Mouse (Mus musculus) liver, embryonic 14.5 days (tissue): ENCODE data around the gene Mapk3. TPM values are rescaled to one million over a fixed set of nuclear protein-coding genes. Genes with fewer than 3 reads are reported as not detected.

Experiments used
- ATAC-seq: fragments of 200-750 bp; cut with Nextera tagmentation; 2 replicates; pipeline ENCODE4 v1.8.0; 2017; ENCODE audit warnings: moderate number of reproducible peaks, mild to moderate bottlenecking, moderate library complexity; ENCODE audit not compliant: insufficient read depth
- DNase-seq, 3 experiments: peaks; one replicate each; pipeline ENCODE4 v3.0.0-alpha.2; 2012 to 2013; ENCODE audit warnings: low read depth in 3 of 3, low spot score in 3 of 3
- H3K27ac ChIP-seq: fragments of 300-500 bp; sonication (generic); 2 replicates; pipeline ENCODE4 v1.5.1; 2014; ENCODE audit warnings: moderate library complexity, mild to moderate bottlenecking, control low read depth, inconsistent platforms
- H3K27me3 ChIP-seq: fragments of 300-500 bp; sonication (generic); 2 replicates; pipeline ENCODE4 v1.6.1; 2014; ENCODE audit warnings: mild to moderate bottlenecking, low read length, moderate library complexity; ENCODE audit not compliant: control insufficient read depth, insufficient read depth
- H3K36me3 ChIP-seq: fragments of 300-500 bp; sonication (generic); replicated peaks from 2 replicates; pipeline ENCODE4 v1.6.1; 2014; ENCODE audit warnings: low read depth; ENCODE audit not compliant: control insufficient read depth, insufficient read depth
- H3K4me1 ChIP-seq, 2 experiments: fragments of 200-500 bp in 1 of 2; fragments of 300-500 bp in 1 of 2; sonication (generic) in 1 of 2; replicated peaks; 2 replicates each; pipeline ENCODE4 v1.6.1; 2012 to 2014; ENCODE audit warnings: antibody characterized with exemption in 1 of 2, inconsistent platforms in 1 of 2, low read length in 1 of 2; ENCODE audit not compliant: control insufficient read depth in 2 of 2, insufficient read depth in 2 of 2
- H3K4me2 ChIP-seq: fragments of 300-500 bp; sonication (generic); 2 replicates; pipeline ENCODE4 v1.6.1; 2014; ENCODE audit warnings: low read depth, mild to moderate bottlenecking, control low read depth, moderate library complexity
- H3K4me3 ChIP-seq, 2 experiments: fragments of 200-500 bp in 1 of 2; fragments of 300-500 bp in 1 of 2; sonication (generic) in 1 of 2; 2 replicates each; pipeline ENCODE4 v1.5.1; 2012 to 2014; ENCODE audit warnings: low read depth in 2 of 2, low read length in 2 of 2, mild to moderate bottlenecking in 2 of 2, control low read depth in 1 of 2, inconsistent platforms in 1 of 2, moderate library complexity in 1 of 2; ENCODE audit not compliant: insufficient read depth in 1 of 2
- H3K9ac ChIP-seq: fragments of 300-500 bp; sonication (generic); replicated peaks from 2 replicates; pipeline ENCODE4 v1.6.1; 2014; ENCODE audit warnings: mild to moderate bottlenecking, control low read depth, moderate library complexity
- H3K9me3 ChIP-seq: fragments of 300-500 bp; sonication (generic); 2 replicates; pipeline ENCODE4 v1.6.1; 2016; ENCODE audit warnings: low read length, mixed read lengths; ENCODE audit not compliant: control insufficient read depth
- CTCF ChIP-seq: IDR thresholded peaks from 2 replicates; pipeline ENCODE4 v1.5.1; 2016; ENCODE audit warnings: antibody characterized with exemption, low read depth, control low read depth
- EP300 ChIP-seq: IDR thresholded peaks from 2 replicates; pipeline ENCODE4 v1.6.1; 2016; ENCODE audit warnings: antibody characterized with exemption, low read depth
- WGBS: fragments of 180-500 bp; shearing (Covaris S2); extraction: QIAGEN DNeasy Blood & Tissue Kit; methylation state at CpG from one replicate; pipeline ENCODE4 v1.1.7; 2014; ENCODE audit not compliant: insufficient replicate concordance; 5-methylcytosine and 5-hydroxymethylcytosine counted together
- polyA plus RNA-seq, 2 experiments: library from polyadenylated mRNA; depleted of rRNA in 1 of 2; stranded (reverse) in 1 of 2; unstranded in 1 of 2; fragments of >200 nt; fragmentation: Nextera tagmentation in 1 of 2; extraction: Ambion mirVana in 1 of 2; gene quantifications; 2 replicates each; pipeline versions ENCODE4 v1.2.1 to v1.2.3; 2012 to 2014

Mapk3 gene
- polyA plus RNA-seq, 2 experiments: 14.4 to 35.9 TPM

GRCm38 (mm10) chr7:126780971-126781635, 21.7 kb downstream of the Mapk3 start, which contains the start of gene Tbx6:
TSS of gene Tbx6 (plus strand) at chr7:126781483.
- peak within 1 kb of the TSS; percentile 48 to 50 for H3K4me3 ChIP-seq
- DNase-seq: no peak
- H3K9me3 ChIP-seq: no peaks in the 10 kb centered on the region
- no peak for ATAC-seq
- no peak for TF ChIP-seq CTCF
- TF ChIP-seq EP300: no peak
- H3K4me1 ChIP-seq: peaks cover 7 to 15% of the 10 kb centered on the region in 2 experiments
- 18% methylated on average over 22 of the region's 22 CpGs for WGBS
- H3K27ac ChIP-seq: no peak within 1 kb of the TSS; the same call in 1 of the 2 replicates
- peak within 1 kb of the TSS; percentile 70 for H3K4me2 ChIP-seq
- H3K36me3 ChIP-seq: peaks cover 21% of the 10 kb centered on the region
- H3K27me3 ChIP-seq: no peaks in the 10 kb centered on the region
- H3K9ac ChIP-seq: peak within 1 kb of the TSS; percentile 36

- WGBS: 61% methylated on average over 11 of the region's 11 CpGs
- Histone ChIP-seq H3K4me3 (no peak overlapping the region), H3K27me3 (no peaks in the 10 kb centered on the region), H3K4me2 (no peak overlapping the region), H3K36me3 (peaks cover 28% of the 10 kb centered on the region), H3K9me3 (no peaks in the 10 kb centered on the region), H3K9ac (no peak overlapping the region), H3K4me1 (peaks cover 7 to 10% of the 10 kb centered on the region in 2 experiments), H3K27ac (no peak overlapping the region)
- no peak for ATAC-seq
- TF ChIP-seq EP300 (no peak), CTCF (no peak)
- no peak for DNase-seq
These were observed 22.4 kb downstream of the Mapk3 start for GRCm38 (mm10) chr7:126781661-126782370.

GRCm38 (mm10) chr7:126782693-126783092, 23.3 kb downstream of the Mapk3 start:
- WGBS: 72% methylated on average over 13 of the region's 13 CpGs
- H3K9me3 ChIP-seq: no peaks in the 10 kb centered on the region
- H3K4me2 ChIP-seq: no peak overlapping the region
- TF ChIP-seq EP300 (no peak), CTCF (no peak)
- no peaks in the 10 kb centered on the region for H3K27me3 ChIP-seq
- H3K4me3 ChIP-seq: no peak overlapping the region
- H3K27ac ChIP-seq: no peak overlapping the region
- peaks cover 36% of the 10 kb centered on the region for H3K36me3 ChIP-seq
- H3K4me1 ChIP-seq: peaks cover 7% of the 10 kb centered on the region in 2 experiments
- DNase-seq (no peak), ATAC-seq (no peak)
- H3K9ac ChIP-seq: no peak overlapping the region

GRCm38 (mm10) chr7:126784469-126784868, 25.1 kb downstream of the Mapk3 start:
- Histone ChIP-seq H3K4me2 (no peak overlapping the region), H3K4me1 (peaks cover 7% of the 10 kb centered on the region in 2 experiments), H3K9me3 (no peaks in the 10 kb centered on the region), H3K27ac (no peak overlapping the region), H3K9ac (no peak overlapping the region), H3K4me3 (no peak overlapping the region), H3K27me3 (no peaks in the 10 kb centered on the region), H3K36me3 (peaks cover 38% of the 10 kb centered on the region)
- no peak for DNase-seq
- 74% methylated on average over 7 of the region's 7 CpGs for WGBS
- TF ChIP-seq EP300 (no peak), CTCF (no peak)
- no peak for ATAC-seq

GRCm38 (mm10) chr7:126785056-126785455, 25.7 kb downstream of the Mapk3 start:
- peaks cover 44% of the 10 kb centered on the region for H3K36me3 ChIP-seq
- no peak overlapping the region for H3K27ac ChIP-seq
- H3K27me3 ChIP-seq: no peaks in the 10 kb centered on the region
- H3K4me2 ChIP-seq: no peak overlapping the region
- ATAC-seq: no peak
- no peaks in the 10 kb centered on the region for H3K9me3 ChIP-seq
- DNase-seq: no peak
- 72% methylated on average over 4 of the region's 4 CpGs for WGBS
- peaks cover 4 to 5% of the 10 kb centered on the region in 2 experiments for H3K4me1 ChIP-seq
- H3K4me3 ChIP-seq: no peak overlapping the region
- TF ChIP-seq EP300 (no peak), CTCF (no peak)
- H3K9ac ChIP-seq: no peak overlapping the region
